Mouse (Mus musculus): ENCODE data around the gene Exosc10.

DNA sequence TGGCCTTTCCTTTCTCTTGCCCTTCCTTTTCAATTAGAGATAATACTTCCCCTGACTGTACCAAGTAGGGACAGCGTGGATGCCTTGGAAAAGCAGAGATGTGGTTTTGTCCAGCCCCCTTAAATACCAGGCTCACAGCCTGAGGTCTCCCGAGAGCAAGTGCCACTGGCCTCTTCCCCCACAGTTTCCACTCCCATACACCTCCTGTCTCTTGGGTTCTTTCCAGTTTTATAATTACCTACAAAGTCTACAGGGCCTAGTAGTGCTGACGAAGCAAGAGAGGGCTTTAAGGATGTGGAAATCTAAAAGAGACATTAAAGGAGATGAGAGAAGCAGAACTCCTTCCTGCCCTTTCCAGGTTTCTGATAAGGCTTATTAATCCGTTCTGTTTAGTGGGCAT, 40.4 kb upstream of the Exosc10 start:
- TF ChIP-seq GATA1 (IDR thresholded peaks at IDR 0.05; ENCODE audit: borderline replicate concordance, low read length): no peak
- no peak for TF ChIP-seq FLI1 (IDR thresholded peaks at IDR 0.05; ENCODE audit: low read length)
